Mouse (Mus musculus) midbrain, postnatal 0 days (tissue): Measurements from ENCODE around the gene Ppil3. TPM values are rescaled to one million over a fixed set of nuclear protein-coding genes. Genes with fewer than 3 reads are reported as not detected.

Experiments
- ATAC-seq: fragments of 200-750 bp; cut with Nextera tagmentation; 2 replicates; pipeline ENCODE4 v1.8.0; 2017; ENCODE audit warnings: moderate number of reproducible peaks, mild to moderate bottlenecking, moderate TSS enrichment, moderate library complexity; ENCODE audit not compliant: low FRiP score
- DNase-seq: peaks from one replicate; pipeline ENCODE4 v3.0.0-alpha.2; 2015; ENCODE audit warnings: low spot score
- H3K27ac ChIP-seq: fragments of 300-500 bp; sonication (generic); 2 replicates; pipeline ENCODE4 v1.5.1; 2014; ENCODE audit warnings: low read depth, mild to moderate bottlenecking, low read length, mixed read lengths
- H3K27me3 ChIP-seq: fragments of 300-500 bp; sonication (generic); 2 replicates; pipeline ENCODE4 v1.6.1; 2014; ENCODE audit warnings: low read length, control low read depth, mixed read lengths; ENCODE audit not compliant: insufficient read depth
- H3K36me3 ChIP-seq: fragments of 300-500 bp; sonication (generic); 2 replicates; pipeline ENCODE4 v1.6.1; 2014; ENCODE audit warnings: low read length, control low read depth, mixed read lengths; ENCODE audit not compliant: insufficient read depth
- H3K4me1 ChIP-seq: fragments of 300-500 bp; sonication (generic); 2 replicates; pipeline ENCODE4 v1.6.1; 2014; ENCODE audit warnings: mild to moderate bottlenecking, control low read depth, antibody characterized with exemption, low read length, mixed read lengths; ENCODE audit not compliant: insufficient read depth
- H3K4me2 ChIP-seq: fragments of 300-500 bp; sonication (generic); 2 replicates; pipeline ENCODE4 v1.6.1; 2014; ENCODE audit warnings: low read depth, mild to moderate bottlenecking, low read length, mixed read lengths; ENCODE audit not compliant: poor library complexity, severe bottlenecking
- H3K4me3 ChIP-seq: fragments of 300-500 bp; sonication (generic); 2 replicates; pipeline ENCODE4 v1.5.1; 2014; ENCODE audit warnings: low read depth, mild to moderate bottlenecking, low read length, moderate library complexity
- H3K9ac ChIP-seq: fragments of 300-500 bp; sonication (generic); replicated peaks from 2 replicates; pipeline ENCODE4 v1.6.1; 2014; ENCODE audit warnings: mild to moderate bottlenecking, low read length, moderate library complexity, mixed read lengths; ENCODE audit not compliant: poor library complexity, severe bottlenecking
- H3K9me3 ChIP-seq: fragments of 300-500 bp; sonication (generic); 2 replicates; pipeline ENCODE4 v1.6.1; 2016; ENCODE audit warnings: low read length, control low read depth
- CTCF ChIP-seq: IDR thresholded peaks from 2 replicates; pipeline ENCODE4 v1.5.1; 2016; ENCODE audit warnings: antibody characterized with exemption, mild to moderate bottlenecking
- WGBS: fragments of 180-500 bp; shearing (Covaris S2); extraction: QIAGEN DNeasy Blood & Tissue Kit; methylation state at CpG from one replicate; pipeline ENCODE4 v1.1.7; 2014; 5-methylcytosine and 5-hydroxymethylcytosine counted together
- polyA plus RNA-seq: library from polyadenylated mRNA; unstranded; fragments of >200 nt; fragmentation: Nextera tagmentation; extraction: Ambion mirVana; gene quantifications from 2 replicates; pipeline ENCODE4 v1.2.1, GENCODE M21; 2015
- total RNA-seq: library from RNA; depleted of rRNA; stranded (reverse); fragments of >200 nt; gene quantifications from 2 replicates; pipeline ENCODE4 v1.2.3, GENCODE M21; 2014; rRNA removed

The Ppil3 gene
- total RNA-seq, result 19.9 and 21.9 TPM in 2 replicates
- polyA plus RNA-seq, result 40.4 and 44.2 TPM in 2 replicates

GRCm38 (mm10) chr1:58445143-58445722 lies at the start of gene Ppil3, which contains the start of gene Nif3l1:
TSS of gene Ppil3 (minus strand) at chr1:58445486.
TSS of gene Nif3l1 (plus strand) at chr1:58445151.
- H3K9me3 ChIP-seq, result no peaks in the 10 kb centered on the region
- TF ChIP-seq CTCF, result peak; percentile 47
- H3K27me3 ChIP-seq, result no peaks in the 10 kb centered on the region
- ATAC-seq (peak; percentile 97), DNase-seq (peak; percentile 97)
- H3K27ac ChIP-seq, result peak within 1 kb of the TSS; percentile 87
- peak within 1 kb of the TSS; percentile 58 for H3K4me2 ChIP-seq
- peak within 1 kb of the TSS; percentile 66 for H3K4me3 ChIP-seq
- peaks cover 14% of the 10 kb centered on the region; the same call in 1 of the 2 replicates for H3K36me3 ChIP-seq
- H3K4me1 ChIP-seq, result peaks cover 7% of the 10 kb centered on the region; the same call in 1 of the 2 replicates
- peak within 1 kb of the TSS; percentile 83 for H3K9ac ChIP-seq
- under 1% methylated on average over 33 of the region's 33 CpGs for WGBS

- ATAC-seq, result no peak
- TF ChIP-seq CTCF, result no peak
- Histone ChIP-seq H3K36me3 (peaks cover 51% of the 10 kb centered on the region), H3K4me2 (no peak overlapping the region), H3K4me3 (no peak overlapping the region), H3K9ac (no peak overlapping the region), H3K9me3 (no peaks in the 10 kb centered on the region), H3K27me3 (no peaks in the 10 kb centered on the region), H3K4me1 (no peaks in the 10 kb centered on the region), H3K27ac (no peak overlapping the region)
- WGBS, result 93% methylated on average over 4 of the region's 4 CpGs
- DNase-seq, result no peak
Measured at GRCm38 (mm10) chr1:58482647-58483046, 37.4 kb upstream of the Ppil3 start.

- Histone ChIP-seq H3K4me3 (no peak overlapping the region), H3K27ac (no peak overlapping the region), H3K4me1 (no peaks in the 10 kb centered on the region), H3K9ac (no peak overlapping the region), H3K36me3 (peaks cover 58% of the 10 kb centered on the region), H3K9me3 (no peaks in the 10 kb centered on the region), H3K27me3 (no peaks in the 10 kb centered on the region), H3K4me2 (no peak overlapping the region)
- DNase-seq (no peak), ATAC-seq (no peak)
- no peak for TF ChIP-seq CTCF
- over 99% methylated on average over 8 of the region's 8 CpGs for whole genome bisulfite sequencing
Measured at GRCm38 (mm10) chr1:58475662-58476061, 30.4 kb upstream of the Ppil3 start.

- TF ChIP-seq CTCF, result no peak
- no peak for DNase-seq
- no peak for ATAC-seq
- Histone ChIP-seq H3K4me1 (no peaks in the 10 kb centered on the region), H3K9me3 (no peaks in the 10 kb centered on the region), H3K36me3 (peaks cover 62% of the 10 kb centered on the region), H3K27me3 (no peaks in the 10 kb centered on the region), H3K27ac (no peak overlapping the region), H3K4me2 (no peak overlapping the region), H3K4me3 (no peak overlapping the region), H3K9ac (no peak overlapping the region)
- 91% methylated on average over 4 of the region's 4 CpGs for WGBS
Measured at GRCm38 (mm10) chr1:58465561-58465960, 20.3 kb upstream of the Ppil3 start.

GRCm38 (mm10) chr1:58465042-58465441 lies 19.8 kb upstream of the Ppil3 start:
- peaks cover 64% of the 10 kb centered on the region for H3K36me3 ChIP-seq
- H3K27me3 ChIP-seq, result no peaks in the 10 kb centered on the region
- 94% methylated on average over 4 of the region's 4 CpGs for WGBS
- no peak for ATAC-seq
- H3K9me3 ChIP-seq, result no peaks in the 10 kb centered on the region
- H3K4me2 ChIP-seq, result no peak overlapping the region
- H3K27ac ChIP-seq, result no peak overlapping the region
- TF ChIP-seq CTCF, result no peak
- no peak for DNase-seq
- H3K9ac ChIP-seq, result no peak overlapping the region
- no peaks in the 10 kb centered on the region for H3K4me1 ChIP-seq
- no peak overlapping the region for H3K4me3 ChIP-seq

- no peak overlapping the region for H3K27ac ChIP-seq
- DNase-seq (no peak), ATAC-seq (no peak)
- no peaks in the 10 kb centered on the region for H3K9me3 ChIP-seq
- no peak overlapping the region for H3K9ac ChIP-seq
- H3K4me3 ChIP-seq, result no peak overlapping the region
- no peak for TF ChIP-seq CTCF
- peaks cover 55% of the 10 kb centered on the region for H3K36me3 ChIP-seq
- H3K4me1 ChIP-seq, result no peaks in the 10 kb centered on the region
- no peaks in the 10 kb centered on the region for H3K27me3 ChIP-seq
- 96% methylated on average over 2 of the region's 2 CpGs for WGBS
- no peak overlapping the region for H3K4me2 ChIP-seq
Measured at GRCm38 (mm10) chr1:58463935-58464334, 18.6 kb upstream of the Ppil3 start.
